Mouse (Mus musculus) MEL (cell line): ENCODE data around the gene Arhgap23. TPM values are rescaled to one million over a fixed set of nuclear protein-coding genes. Genes with fewer than 3 reads are reported as not detected.
A peak's percentile ranks its signal among the peaks of the same experiment; 100 is the strongest.

Source experiments
- DNase-seq: peaks from one replicate; pipeline ENCODE4 v3.0.0; 2011; ENCODE audit warnings: low read depth, low spot score
- H3K27ac ChIP-seq: 2 replicates; pipeline ENCODE4 v1.5.1; 2012; ENCODE audit warnings: low read depth, mild to moderate bottlenecking, control low read depth, low read length, moderate library complexity; ENCODE audit not compliant: control insufficient read depth
- H3K27me3 ChIP-seq, 2 experiments: fragments of 150-350 bp in 1 of 2; sonication (generic) in 1 of 2; 2 replicates each; pipeline ENCODE4 v1.6.1; 2012; ENCODE audit warnings: low read length in 2 of 2, mild to moderate bottlenecking in 2 of 2, improper control_type of control experiment in 1 of 2, moderate library complexity in 1 of 2; ENCODE audit not compliant: insufficient read depth in 2 of 2, control insufficient read depth in 1 of 2
- H3K36me3 ChIP-seq, 2 experiments: 2 replicates each; pipeline ENCODE4 v1.6.1; 2012 to 2014; ENCODE audit warnings: low read length in 2 of 2, improper control_type of control experiment in 1 of 2, inconsistent platforms in 1 of 2, mild to moderate bottlenecking in 1 of 2; ENCODE audit not compliant: insufficient read depth in 2 of 2, control insufficient read depth in 1 of 2
- H3K4me1 ChIP-seq, 2 experiments: fragments of 150-350 bp in 1 of 2; sonication (generic) in 1 of 2; 2 replicates each; pipeline ENCODE4 v1.6.1; 2012; ENCODE audit warnings: low read length in 2 of 2, improper control_type of control experiment in 1 of 2, mild to moderate bottlenecking in 1 of 2; ENCODE audit not compliant: insufficient read depth in 2 of 2, control insufficient read depth in 1 of 2
- H3K4me3 ChIP-seq, 2 experiments: fragments of 150-350 bp in 1 of 2; sonication (generic) in 1 of 2; 2 replicates each; pipeline ENCODE4 v1.5.1; 2012; ENCODE audit warnings: low read depth in 2 of 2, low read length in 2 of 2, mild to moderate bottlenecking in 2 of 2, moderate library complexity in 2 of 2, control low read depth in 1 of 2, improper control_type of control experiment in 1 of 2; ENCODE audit not compliant: control insufficient read depth in 1 of 2, insufficient read depth in 1 of 2
- H3K79me2 ChIP-seq: 2 replicates; pipeline ENCODE4 v1.6.1; 2012; ENCODE audit warnings: mild to moderate bottlenecking, low read length, moderate library complexity; ENCODE audit not compliant: control insufficient read depth, poor library complexity, insufficient read depth
- H3K9ac ChIP-seq: 2 replicates; pipeline ENCODE4 v1.6.1; 2012; ENCODE audit warnings: low read depth, mild to moderate bottlenecking, control low read depth, low read length, moderate library complexity; ENCODE audit not compliant: control insufficient read depth, poor library complexity, severe bottlenecking
- H3K9me3 ChIP-seq: fragments of 150-350 bp; sonication (generic); replicated peaks from 2 replicates; pipeline ENCODE4 v1.6.1; 2012; ENCODE audit warnings: mild to moderate bottlenecking, low read length, improper control_type of control experiment, moderate library complexity; ENCODE audit not compliant: insufficient read depth
- BHLHE40 ChIP-seq: IDR thresholded peaks from 2 replicates; pipeline ENCODE4 v1.6.1; 2012; ENCODE audit warnings: low read depth, mild to moderate bottlenecking, inconsistent platforms, low read length, improper control_type of control experiment, borderline replicate concordance
- CHD1 ChIP-seq: IDR thresholded peaks from 2 replicates; pipeline ENCODE4 v1.6.1; 2012; ENCODE audit warnings: low read depth, mild to moderate bottlenecking, inconsistent platforms, low read length, improper control_type of control experiment
- ELF1 ChIP-seq: IDR thresholded peaks from 2 replicates; pipeline ENCODE4 v1.6.1; 2014; ENCODE audit warnings: low read depth, mild to moderate bottlenecking, inconsistent platforms, low read length, improper control_type of control experiment, moderate library complexity
- EP300 ChIP-seq, 2 experiments: IDR thresholded peaks; 2 replicates each; pipeline ENCODE4 v1.6.1; 2011; ENCODE audit warnings: improper control_type of control experiment in 2 of 2, low read length in 2 of 2, low read depth in 1 of 2, mild to moderate bottlenecking in 1 of 2
- GABPA ChIP-seq: IDR thresholded peaks from 2 replicates; pipeline ENCODE4 v1.6.1; 2012; ENCODE audit warnings: low read depth, mild to moderate bottlenecking, inconsistent platforms, low read length, improper control_type of control experiment, moderate library complexity
- GATA1 ChIP-seq: IDR thresholded peaks from 2 replicates; pipeline ENCODE4 v1.6.1; 2011; ENCODE audit warnings: low read depth, low read length, improper control_type of control experiment
- KAT2A ChIP-seq: conservative IDR thresholded peaks from 2 replicates; pipeline ENCODE4 v1.6.1; 2012; ENCODE audit warnings: low read depth, low read length, improper control_type of control experiment, inconsistent platforms
- MAZ ChIP-seq: IDR thresholded peaks from 2 replicates; pipeline ENCODE4 v1.6.1; 2012; ENCODE audit warnings: low read depth, mild to moderate bottlenecking, inconsistent platforms, low read length, improper control_type of control experiment
- POLR2A ChIP-seq, 2 experiments: IDR thresholded peaks; 2 replicates each; pipeline ENCODE4 v1.6.1; 2011 to 2012; ENCODE audit warnings: low read length in 2 of 2, mild to moderate bottlenecking in 2 of 2, control low read depth in 1 of 2, improper control_type of control experiment in 1 of 2, low read depth in 1 of 2, moderate library complexity in 1 of 2; ENCODE audit not compliant: control insufficient read depth in 1 of 2, insufficient read depth in 1 of 2, poor library complexity in 1 of 2
- POLR2AphosphoS2 ChIP-seq: IDR thresholded peaks from 2 replicates; pipeline ENCODE4 v1.6.1; 2011; ENCODE audit warnings: low read length, improper control_type of control experiment
- POLR2AphosphoS5 ChIP-seq: IDR thresholded peaks from 2 replicates; pipeline ENCODE4 v1.6.1; 2012; ENCODE audit warnings: low read depth, borderline replicate concordance, mild to moderate bottlenecking, inconsistent platforms, low read length, moderate library complexity, mixed read lengths
- RAD21 ChIP-seq: IDR thresholded peaks from 2 replicates; pipeline ENCODE4 v1.6.1; 2011; ENCODE audit warnings: mild to moderate bottlenecking, low read depth, low read length, improper control_type of control experiment
- RCOR1 ChIP-seq: IDR thresholded peaks from 2 replicates; pipeline ENCODE4 v1.6.1; 2012; ENCODE audit warnings: low read depth, mild to moderate bottlenecking, inconsistent platforms, low read length, improper control_type of control experiment
- SMC3 ChIP-seq: IDR thresholded peaks from 2 replicates; pipeline ENCODE4 v1.6.1; 2011; ENCODE audit warnings: low read depth, low read length, improper control_type of control experiment
- TBP ChIP-seq: IDR thresholded peaks from 2 replicates; pipeline ENCODE4 v1.8.0; 2011; ENCODE audit warnings: low read depth, low read length, improper control_type of control experiment
- USF1 ChIP-seq: IDR thresholded peaks from 2 replicates; pipeline ENCODE4 v1.6.1; 2014; ENCODE audit warnings: low read depth, mild to moderate bottlenecking, inconsistent platforms, low read length, improper control_type of control experiment, moderate library complexity
- ZNF384 ChIP-seq: IDR thresholded peaks from 2 replicates; pipeline ENCODE4 v1.6.1; 2012; ENCODE audit warnings: low read depth, mild to moderate bottlenecking, inconsistent platforms, low read length, improper control_type of control experiment
- polyA plus RNA-seq, 2 experiments: library from polyadenylated mRNA; stranded (reverse) in 1 of 2; unstranded in 1 of 2; fragments of >175 nt in 1 of 2; fragments of >200 nt in 1 of 2; gene quantifications; 2 replicates each; pipeline versions ENCODE4 v1.2.1 to v1.2.4; 2012; ENCODE audit warnings: low replicate concordance in 2 of 2, low read depth in 1 of 2; ENCODE audit not compliant: insufficient read length in 2 of 2, insufficient read depth in 1 of 2, missing spikeins in 1 of 2
- total RNA-seq: library from RNA; depleted of rRNA; stranded (reverse); fragments of 300-350 nt; gene quantifications from 2 replicates; pipeline ENCODE4 v1.2.3, GENCODE M21; 2012

Gene Arhgap23
- total and polyA plus RNA-seq, 3 experiments = 1.7 to 7.5 TPM; not detected in 1

- Histone ChIP-seq H3K4me3 (peak overlapping the region; percentile 12 to 19; a peak in 2 of 4 replicates), H3K36me3 (peaks cover 0 to 10% of the 10 kb centered on the region in 2 experiments; a peak in 2 of 4 replicates), H3K27ac (peak overlapping the region; percentile 8; the same call in 1 of the 2 replicates), H3K79me2 (no peaks in the 10 kb centered on the region), H3K9me3 (no peaks in the 10 kb centered on the region), H3K4me1 (peaks cover 3 to 16% of the 10 kb centered on the region in 2 experiments; a peak in 3 of 4 replicates), H3K9ac (peak overlapping the region; percentile 8)
- TF ChIP-seq CHD1 = no peak
- peak; percentile 84 for TF ChIP-seq ELF1
- peak in 1 of 2 experiments; percentile 38; a peak in 1 of 4 replicates for TF ChIP-seq POLR2A (IDR thresholded peaks at IDR 0.05; ENCODE audit: control insufficient read depth in 1 of 2, insufficient read depth in 1 of 2, low read depth in 1 of 2, low read length in 2 of 2, poor library complexity in 1 of 2)
- no peak for TF ChIP-seq GABPA
- peak; percentile 44; the same call in 1 of the 2 replicates for TF ChIP-seq MAZ
- no peak for TF ChIP-seq KAT2A
- no peak for TF ChIP-seq POLR2AphosphoS2
- TF ChIP-seq, all 39 proteins: peak for 3
- no peaks in the 10 kb centered on the region; a peak in 1 of 4 replicates for H3K27me3 ChIP-seq
- DNase-seq = peak; percentile 72
Measured at GRCm38 (mm10) chr11:97511661-97512369, 96.5 kb downstream of the Arhgap23 start.

- H3K27me3 ChIP-seq = no peaks in the 10 kb centered on the region; a peak in 1 of 4 replicates
- no peak overlapping the region; a peak in 1 of 4 replicates for H3K4me3 ChIP-seq
- H3K9me3 ChIP-seq = no peaks in the 10 kb centered on the region
- TF ChIP-seq USF1 = no peak
- no peak for TF ChIP-seq CHD1
- TF ChIP-seq TBP = no peak
- TF ChIP-seq ELF1 = no peak
- no peak for TF ChIP-seq ZNF384
- TF ChIP-seq SMC3 = no peak
- no peak overlapping the region for H3K9ac ChIP-seq
- H3K79me2 ChIP-seq = no peaks in the 10 kb centered on the region
- no peak for DNase-seq
- H3K27ac ChIP-seq = no peak overlapping the region
- peaks cover 0 to 10% of the 10 kb centered on the region in 2 experiments; a peak in 2 of 4 replicates for H3K36me3 ChIP-seq
- H3K4me1 ChIP-seq = peaks cover 3 to 16% of the 10 kb centered on the region in 2 experiments; a peak in 3 of 4 replicates
Measured at GRCm38 (mm10) chr11:97512511-97512910, 97.2 kb downstream of the Arhgap23 start.

- Histone ChIP-seq H3K79me2 (no peaks in the 10 kb centered on the region), H3K4me1 (peaks cover 3 to 16% of the 10 kb centered on the region in 2 experiments; a peak in 3 of 4 replicates), H3K36me3 (peaks cover 0 to 10% of the 10 kb centered on the region in 2 experiments; a peak in 2 of 4 replicates), H3K27me3 (no peaks in the 10 kb centered on the region; a peak in 1 of 4 replicates), H3K9ac (no peak overlapping the region), H3K4me3 (no peak overlapping the region), H3K27ac (no peak overlapping the region), H3K9me3 (no peaks in the 10 kb centered on the region)
- TF ChIP-seq GATA1 (no peak), EP300 (IDR thresholded peaks at IDR 0.05; ENCODE audit: low read depth in 1 of 2, low read length in 2 of 2) (no peak), RAD21 (no peak), POLR2AphosphoS5 (no peak), ELF1 (no peak), RCOR1 (no peak), GABPA (no peak), MAZ (no peak), BHLHE40 (no peak)
- no peak for DNase-seq
Measured at GRCm38 (mm10) chr11:97513066-97513465, 97.7 kb downstream of the Arhgap23 start.
